Mouse (Mus musculus) 416B (cell line): ENCODE data around the gene Ncmap.

Source experiments
- DNase-seq: peaks from one replicate; pipeline ENCODE4 v3.0.0; 2011; ENCODE audit warnings: low read depth

Ncmap gene

DNA sequence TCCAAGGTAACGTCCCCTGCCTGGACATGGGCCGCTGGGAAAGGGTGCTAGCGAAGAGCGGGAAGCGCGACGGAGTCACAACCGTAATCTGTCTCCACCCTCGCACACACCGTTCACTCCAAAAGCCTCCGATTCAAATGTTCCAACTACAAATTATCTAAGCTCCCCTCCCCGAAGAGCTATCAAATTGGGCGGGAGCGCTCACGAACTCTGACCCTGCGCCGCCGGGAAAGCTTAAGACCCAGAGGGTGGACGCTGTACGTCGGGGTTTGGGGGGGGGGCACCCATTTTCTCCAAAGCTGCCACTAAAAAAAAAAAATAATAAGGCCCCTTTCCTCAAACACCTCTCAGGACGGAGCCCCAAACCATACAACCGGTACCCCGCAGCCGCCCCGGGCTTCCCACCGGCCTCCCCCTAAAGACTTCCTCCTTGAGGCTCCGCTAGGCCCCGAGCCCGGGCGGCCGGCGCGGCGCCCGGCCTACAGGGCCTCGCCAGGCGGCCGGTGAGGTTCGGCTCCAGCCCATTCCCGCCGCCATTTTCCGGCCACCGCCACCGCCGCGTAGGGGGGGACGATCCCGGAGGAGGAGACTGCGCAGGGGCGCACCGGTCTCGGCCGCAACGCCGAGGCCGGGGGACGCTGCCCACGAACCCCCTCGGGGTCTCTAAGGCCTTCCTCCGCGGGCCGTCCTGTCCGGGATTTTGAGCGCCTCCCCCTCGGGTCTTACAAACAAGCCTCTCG lies 45.5 kb downstream of the Ncmap start:
- peak; percentile 55 for DNase-seq

DNA sequence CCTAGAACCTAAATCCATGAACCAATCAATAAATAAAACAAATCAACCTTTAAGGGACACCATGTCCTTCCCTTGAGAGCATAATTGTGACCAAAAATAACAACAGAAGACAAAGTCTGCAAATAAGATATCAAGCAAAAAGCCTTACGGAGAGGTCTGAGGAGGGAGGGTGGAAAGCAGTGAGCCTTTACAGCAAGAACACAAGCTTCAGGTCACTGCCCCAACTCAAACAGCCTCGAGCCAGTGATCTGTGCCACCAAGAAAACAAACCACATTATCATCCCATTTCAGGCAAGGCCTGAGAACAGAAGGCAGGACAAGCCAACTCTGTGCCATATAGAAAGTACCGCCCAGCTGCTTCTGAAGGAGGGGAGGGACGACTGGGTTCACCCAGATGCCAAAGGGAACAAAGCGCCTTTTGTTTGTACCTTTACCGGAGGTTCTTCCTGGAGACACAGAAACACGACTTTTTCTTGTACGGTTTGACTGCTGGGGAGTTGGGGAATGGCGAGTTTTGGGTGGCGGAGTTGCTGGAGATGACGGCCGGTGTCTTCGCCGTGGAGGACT lies 60.6 kb downstream of the Ncmap start:
- no peak for DNase-seq

DNA sequence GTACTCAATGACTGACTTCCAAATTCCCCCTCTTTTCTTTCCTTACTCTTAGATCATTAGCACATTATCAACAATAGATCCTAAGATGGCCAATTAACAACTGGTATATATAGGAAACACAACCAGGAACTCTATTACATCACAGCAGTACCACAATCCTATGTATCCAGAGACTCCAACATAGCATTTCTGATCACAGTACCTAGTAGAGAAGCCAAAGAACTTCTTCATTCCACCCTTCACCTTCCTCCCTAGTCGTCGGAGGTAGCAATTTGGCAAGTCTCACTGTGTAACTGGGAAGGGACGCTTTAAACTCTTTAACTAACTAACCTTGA lies 62.0 kb downstream of the Ncmap start:
- DNase-seq, result no peak

GRCm38 (mm10) chr4:135335327-135336022 lies 62.6 kb downstream of the Ncmap start:
- DNase-seq, result no peak

- no peak for DNase-seq
Observed at GRCm38 (mm10) chr4:135326469-135326868, 71.6 kb downstream of the Ncmap start.

DNA sequence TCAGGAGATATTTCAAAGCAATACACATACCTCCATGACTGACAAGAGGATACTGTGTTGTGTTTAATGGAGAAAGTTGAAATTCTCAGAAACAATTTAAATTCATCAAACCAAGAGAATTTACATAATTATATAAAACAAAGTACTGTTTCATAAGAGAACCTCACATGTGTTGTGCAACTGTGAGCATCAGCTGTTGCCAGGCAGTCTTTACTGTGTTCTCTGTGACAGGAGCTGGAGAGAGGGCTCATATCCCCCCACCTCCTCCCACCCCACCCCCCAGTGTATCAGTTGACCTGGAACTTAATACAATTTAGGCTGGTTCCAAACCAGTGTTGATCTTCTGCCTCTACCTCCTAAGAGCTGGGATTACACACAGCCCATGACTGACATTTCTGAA lies 72.0 kb downstream of the Ncmap start:
- DNase-seq, result peak; percentile 28

DNA sequence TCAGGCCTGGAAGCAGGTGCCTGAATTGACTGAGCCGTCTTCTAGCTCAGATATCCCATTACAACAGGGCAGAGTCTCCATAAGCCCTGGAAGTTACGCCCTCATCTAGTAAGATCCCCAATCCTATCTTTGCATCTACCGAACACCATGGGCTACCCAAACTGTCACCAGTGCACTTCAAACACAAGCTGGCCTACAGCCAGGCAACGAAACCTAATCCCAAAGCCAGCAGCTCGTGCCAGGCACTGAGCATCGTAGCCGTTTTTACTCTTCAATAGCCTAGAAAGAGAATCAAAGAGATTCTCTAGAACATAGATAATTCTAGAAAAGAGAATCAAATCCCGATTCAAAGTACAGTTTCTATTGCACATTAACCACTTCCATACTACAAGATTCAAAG lies 75.0 kb downstream of the Ncmap start:
- no peak for DNase-seq
